Mouse (Mus musculus) gastrocnemius, postnatal 25 days (tissue): ENCODE results near the gene Zfp85. TPM values are rescaled to one million over a fixed set of nuclear protein-coding genes. Genes with fewer than 3 reads are reported as not detected.

Source experiments
- total RNA-seq, 2 experiments: library from RNA; stranded (reverse); gene quantifications; 1 replicate in 1 of 2; 2 replicates in 1 of 2; pipeline ENCODE4 v1.2.3; 2021

Gene Zfp85
- total RNA-seq, 2 experiments from 2014 or later: 1.9 to 2.3 TPM

Other genes with a start within 250 kb of the Zfp85 start
- gene Gm26965, start 229.1 kb downstream of the Zfp85 start, total RNA-seq: not detected
- gene Zfp87, start 229.1 kb downstream of the Zfp85 start, total RNA-seq: 1 to 10 TPM; 4.5 to 5.6 TPM
- 1 to 10 TPM; 2.2 to 2.6 TPM for gene Zfp748, start 201.4 kb downstream of the Zfp85 start, total RNA-seq
- gene Zfp729b, start 145.5 kb downstream of the Zfp85 start, total RNA-seq: 1 to 10 TPM; 2.3 to 2.8 TPM
- under 1 TPM in 1 of 2 experiments, not detected in 1; 0.62 TPM for gene Gm49345, start 117.5 kb downstream of the Zfp85 start, total RNA-seq
- gene Zfp729a, start 117.4 kb downstream of the Zfp85 start, total RNA-seq: 1 to 10 TPM; 1.8 to 2.3 TPM
- 1 to 10 TPM; 2.2 to 4.0 TPM for gene Zfp738, start 68.2 kb downstream of the Zfp85 start, total RNA-seq
- gene Zfp65, start 26.1 kb downstream of the Zfp85 start, total RNA-seq: 1 to 10 TPM; 3.8 to 4.4 TPM
- gene Zfp493, start 24.5 kb upstream of the Zfp85 start, total RNA-seq: 1 to 10 TPM; 2.7 to 3.1 TPM
- 1 to 10 TPM; 1.4 to 2.1 TPM for gene Zfp273, start 58.5 kb upstream of the Zfp85 start, total RNA-seq
- under 1 TPM; 0.92 to 0.94 TPM for gene Gm10037, start 75.9 kb upstream of the Zfp85 start, total RNA-seq
- gene BC048507, start 108.1 kb upstream of the Zfp85 start, total RNA-seq: not detected